Mouse (Mus musculus) forebrain, embryonic 12.5 days (tissue): ENCODE data around the gene Rabl3. TPM values are rescaled to one million over a fixed set of nuclear protein-coding genes. Genes with fewer than 3 reads are reported as not detected.

ENCODE experiments used
- ATAC-seq: fragments of 200-750 bp; cut with Nextera tagmentation; 2 replicates; pipeline ENCODE4 v1.8.0; 2017; ENCODE audit warnings: moderate TSS enrichment; ENCODE audit not compliant: low FRiP score
- H3K27ac ChIP-seq: fragments of 300-500 bp; sonication (generic); 2 replicates; pipeline ENCODE4 v1.5.1; 2016; ENCODE audit warnings: mild to moderate bottlenecking
- H3K27me3 ChIP-seq: fragments of 300-500 bp; sonication (generic); 2 replicates; pipeline ENCODE4 v1.6.1; 2016; ENCODE audit warnings: mild to moderate bottlenecking
- H3K36me3 ChIP-seq: fragments of 300-500 bp; sonication (generic); replicated peaks from 2 replicates; pipeline ENCODE4 v1.6.1; 2016; ENCODE audit warnings: mild to moderate bottlenecking
- H3K4me1 ChIP-seq: fragments of 300-500 bp; sonication (generic); 2 replicates; pipeline ENCODE4 v1.6.1; 2016
- H3K4me2 ChIP-seq: fragments of 300-500 bp; sonication (generic); 2 replicates; pipeline ENCODE4 v1.6.1; 2016; ENCODE audit warnings: mild to moderate bottlenecking, moderate library complexity
- H3K4me3 ChIP-seq: fragments of 300-500 bp; sonication (generic); replicated peaks from 2 replicates; pipeline ENCODE4 v1.5.1; 2016; ENCODE audit warnings: mild to moderate bottlenecking
- H3K9ac ChIP-seq: fragments of 300-500 bp; sonication (generic); 2 replicates; pipeline ENCODE4 v1.6.1; 2016; ENCODE audit warnings: mild to moderate bottlenecking
- H3K9me3 ChIP-seq: fragments of 300-500 bp; sonication (generic); 2 replicates; pipeline ENCODE4 v1.6.1; 2016
- WGBS: fragments of 180-500 bp; shearing (Covaris S2); methylation state at CpG from one replicate; pipeline ENCODE4 v1.1.7; 2016; 5-methylcytosine and 5-hydroxymethylcytosine counted together
- polyA plus RNA-seq: library from polyadenylated mRNA; unstranded; fragments of >200 nt; fragmentation: Nextera tagmentation; extraction: Ambion mirVana; gene quantifications from 2 replicates; pipeline ENCODE4 v1.2.1, GENCODE M21; 2016

Gene Rabl3
- polyA plus RNA-seq, 1 experiment from 2014 or later = 35.1 TPM

DNA sequence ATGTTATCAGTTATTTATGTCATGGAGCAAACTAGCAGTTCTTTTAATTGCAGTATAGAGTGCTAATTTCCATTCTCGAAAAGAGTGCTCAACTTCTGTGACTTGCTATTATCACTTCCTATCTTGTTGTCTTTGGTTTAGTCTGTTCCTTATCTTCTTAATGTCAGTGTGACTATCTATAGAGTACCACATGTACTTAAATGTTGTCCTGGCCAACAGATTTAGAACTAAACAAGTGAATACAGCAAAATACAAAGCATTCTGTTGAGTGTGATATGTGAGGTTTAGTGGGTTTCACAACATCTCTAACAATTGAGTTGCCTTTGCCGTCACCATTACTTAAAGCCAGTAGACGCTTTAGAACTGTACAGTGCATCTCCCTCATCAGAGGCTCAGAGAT lies 13.1 kb downstream of the Rabl3 start:
- Histone ChIP-seq H3K27me3 (no peaks in the 10 kb centered on the region), H3K27ac (no peak overlapping the region), H3K9ac (no peak overlapping the region), H3K4me1 (no peaks in the 10 kb centered on the region; the same call in 1 of the 2 replicates), H3K4me2 (no peak overlapping the region), H3K9me3 (no peaks in the 10 kb centered on the region), H3K36me3 (peaks cover 17% of the 10 kb centered on the region), H3K4me3 (no peak overlapping the region)
- ATAC-seq = no peak
- WGBS = 93% methylated on average over 3 of the region's 3 CpGs

DNA sequence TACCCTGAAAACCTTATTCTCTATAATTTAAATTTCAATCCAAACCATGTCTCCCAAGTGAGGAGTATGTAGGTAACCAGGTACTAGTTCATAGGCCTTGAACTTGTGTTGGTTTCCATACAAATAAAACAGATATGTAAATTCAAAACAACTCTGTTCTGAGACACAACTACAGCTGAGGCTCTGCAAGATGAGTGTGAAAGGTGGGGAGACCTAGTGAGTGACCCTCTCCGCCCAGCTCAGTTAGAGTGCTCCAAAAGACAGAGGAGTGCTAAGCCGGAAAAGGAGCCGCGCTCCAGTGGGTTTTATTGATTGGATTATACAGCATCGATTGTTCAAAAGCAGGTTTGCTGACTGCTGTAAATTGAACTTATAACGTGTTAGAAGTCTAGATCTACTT lies 22.7 kb downstream of the Rabl3 start:
- 54% methylated on average over 6 of the region's 6 CpGs for WGBS
- no peak for ATAC-seq

DNA sequence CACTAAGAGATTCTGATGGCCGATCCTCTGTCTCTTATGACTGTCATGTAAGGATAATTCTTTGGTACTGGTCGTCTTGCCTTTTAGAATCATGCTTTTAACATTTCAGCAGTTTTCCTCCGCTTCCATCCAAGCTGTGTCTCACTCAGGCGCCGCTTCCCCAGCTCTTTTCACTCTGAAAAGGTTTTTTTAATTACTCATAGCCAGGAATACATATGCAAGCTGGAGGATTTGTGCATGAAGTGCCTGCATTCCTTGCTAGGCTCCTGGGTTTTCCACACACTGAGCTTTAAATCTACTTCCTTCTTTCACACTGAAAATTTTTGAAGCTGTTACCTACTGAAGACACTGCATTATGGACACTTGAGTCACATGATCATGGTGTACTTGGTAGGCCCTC lies 23.3 kb downstream of the Rabl3 start:
- no peaks in the 10 kb centered on the region for H3K27me3 ChIP-seq
- 84% methylated on average over 5 of the region's 5 CpGs for WGBS
- no peak overlapping the region for H3K4me2 ChIP-seq
- H3K4me1 ChIP-seq = peaks cover 11% of the 10 kb centered on the region
- no peak overlapping the region for H3K9ac ChIP-seq
- no peaks in the 10 kb centered on the region for H3K9me3 ChIP-seq
- no peak overlapping the region for H3K4me3 ChIP-seq
- no peak for ATAC-seq
- no peak overlapping the region for H3K27ac ChIP-seq
- H3K36me3 ChIP-seq = peaks cover 10% of the 10 kb centered on the region

More for the DNA sequence above, 22.7 kb downstream of the Rabl3 start:
- Histone ChIP-seq H3K4me3 (no peak overlapping the region), H3K9ac (no peak overlapping the region), H3K9me3 (no peaks in the 10 kb centered on the region), H3K4me2 (no peak overlapping the region), H3K27me3 (no peaks in the 10 kb centered on the region), H3K4me1 (peaks cover 11% of the 10 kb centered on the region), H3K27ac (no peak overlapping the region), H3K36me3 (peaks cover 16% of the 10 kb centered on the region)

DNA sequence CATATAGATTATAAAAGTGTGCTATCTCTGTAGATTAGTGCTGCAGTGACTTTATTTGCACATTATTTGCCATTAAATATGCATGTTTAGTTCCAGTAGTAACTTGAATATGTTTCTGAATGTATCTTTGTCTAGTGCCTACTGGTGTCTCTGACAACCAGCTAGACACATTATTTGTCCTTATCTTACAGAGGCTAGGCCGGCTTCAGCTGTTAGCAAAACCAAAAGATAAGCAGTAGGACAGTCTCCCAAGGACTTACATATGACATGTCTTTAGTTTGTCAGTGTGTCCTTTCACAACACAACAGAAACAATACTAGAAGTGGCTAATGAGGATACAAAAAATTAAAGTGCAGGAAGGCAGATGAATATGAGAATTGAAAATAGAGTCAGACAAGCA lies 25.4 kb downstream of the Rabl3 start:
- no peak overlapping the region for H3K4me2 ChIP-seq
- no peaks in the 10 kb centered on the region for H3K27me3 ChIP-seq
- peaks cover 11% of the 10 kb centered on the region for H3K4me1 ChIP-seq
- no peak overlapping the region for H3K27ac ChIP-seq
- no peak for ATAC-seq
- WGBS = 100% methylated on average over 1 of the region's 1 CpGs
- H3K9ac ChIP-seq = no peak overlapping the region
- no peak overlapping the region for H3K4me3 ChIP-seq
- H3K9me3 ChIP-seq = no peaks in the 10 kb centered on the region
- H3K36me3 ChIP-seq = no peaks in the 10 kb centered on the region; the same call in 1 of the 2 replicates

DNA sequence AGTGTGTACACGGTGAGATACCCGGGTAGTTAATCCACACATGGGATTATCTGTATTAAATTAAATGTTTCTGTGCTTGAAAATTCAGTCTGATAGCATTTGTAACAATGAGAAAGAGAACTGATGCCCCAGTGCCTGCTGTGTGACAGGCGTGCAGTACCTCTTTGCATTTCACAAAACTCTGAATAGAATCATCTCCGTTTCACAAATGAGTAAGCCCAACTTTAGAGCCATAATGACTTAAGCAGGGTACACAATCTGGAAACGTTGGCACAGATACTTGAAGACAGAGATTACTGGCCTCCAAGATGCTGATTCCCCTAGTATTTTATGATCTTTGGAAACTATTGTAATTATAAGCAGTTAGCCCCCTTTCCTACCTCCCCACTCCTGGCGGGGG lies 26.4 kb downstream of the Rabl3 start:
- Histone ChIP-seq H3K27ac (no peak overlapping the region), H3K4me3 (no peak overlapping the region), H3K4me2 (no peak overlapping the region), H3K27me3 (no peaks in the 10 kb centered on the region), H3K9me3 (no peaks in the 10 kb centered on the region), H3K9ac (no peak overlapping the region), H3K36me3 (no peaks in the 10 kb centered on the region; the same call in 1 of the 2 replicates), H3K4me1 (peaks cover 11% of the 10 kb centered on the region)
- 73% methylated on average over 6 of the region's 6 CpGs for WGBS
- ATAC-seq = no peak

DNA sequence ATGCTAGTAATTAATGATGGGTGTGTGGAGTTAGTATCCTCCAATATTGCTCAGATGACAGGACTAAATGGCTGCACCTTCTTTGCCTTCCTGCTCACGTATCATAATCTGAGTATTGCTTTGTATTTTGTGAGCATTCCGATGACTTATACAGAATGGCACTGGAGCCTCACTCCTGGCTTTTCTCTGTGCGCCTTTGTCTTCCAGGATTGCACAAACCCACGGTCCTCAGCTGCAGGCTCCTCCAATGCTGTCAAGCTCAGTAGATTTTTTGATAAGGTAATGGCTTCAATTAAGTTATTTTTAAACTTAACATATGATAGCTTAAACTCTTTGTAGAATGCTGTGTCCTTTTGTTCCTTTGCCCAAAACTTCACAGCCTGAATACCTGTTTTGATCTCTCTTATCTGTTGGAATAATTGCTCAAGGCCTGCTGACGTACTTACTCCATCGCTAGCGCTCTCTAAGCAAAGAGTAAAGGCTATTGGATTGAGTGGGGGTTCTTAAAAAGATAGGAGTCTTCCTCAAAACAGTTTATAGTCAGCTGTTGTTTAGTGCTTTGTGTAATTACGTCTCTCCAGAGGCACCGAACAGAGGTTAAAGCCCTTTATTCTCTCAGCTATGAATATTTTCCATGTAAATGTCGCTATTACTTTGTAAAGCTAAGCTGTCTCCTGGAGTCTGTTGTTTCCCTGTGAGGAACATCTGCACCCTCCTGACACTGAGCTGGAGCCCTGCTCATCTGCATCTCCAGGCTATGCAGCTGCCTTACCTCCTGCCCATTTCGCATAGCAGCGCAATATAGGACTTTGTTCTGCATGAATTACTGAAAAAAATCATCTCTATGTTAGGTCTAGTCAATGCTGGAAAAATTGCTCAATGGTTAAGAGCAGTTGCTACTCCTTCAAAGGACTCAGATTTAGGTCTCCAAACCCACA lies 27.7 kb downstream of the Rabl3 start:
- H3K4me2 ChIP-seq = no peak overlapping the region
- no peak overlapping the region for H3K4me3 ChIP-seq
- WGBS = 74% methylated on average over 12 of the region's 12 CpGs
- H3K36me3 ChIP-seq = peaks cover 1% of the 10 kb centered on the region
- H3K27ac ChIP-seq = 0 out of 2 replicates have a peak overlapping the region, but pooled peaks have one; percentile 8
- no peak for ATAC-seq
- peaks cover 11% of the 10 kb centered on the region for H3K4me1 ChIP-seq
- H3K27me3 ChIP-seq = no peaks in the 10 kb centered on the region
- H3K9ac ChIP-seq = no peak overlapping the region; the same call in 1 of the 2 replicates
- no peaks in the 10 kb centered on the region for H3K9me3 ChIP-seq

DNA sequence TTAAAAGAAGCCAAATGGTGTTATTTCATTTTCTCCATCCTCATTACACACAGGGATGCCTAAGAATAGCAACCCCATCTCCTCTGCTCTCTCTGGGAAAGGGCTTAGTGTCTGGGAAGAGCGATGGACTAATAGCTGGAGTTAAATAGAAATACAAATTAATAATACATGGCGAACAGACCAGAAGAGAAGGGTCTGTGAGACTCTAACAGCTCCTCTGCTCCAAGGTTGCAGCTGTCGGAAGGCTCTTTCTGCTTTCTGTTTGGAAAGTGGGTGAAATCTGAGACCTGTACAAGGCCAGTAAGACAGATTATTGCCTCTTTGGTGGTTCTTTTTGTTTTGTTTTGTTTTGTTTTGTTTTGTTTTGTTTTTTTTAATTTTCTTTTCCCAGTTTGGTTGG lies 31.9 kb downstream of the Rabl3 start:
- no peaks in the 10 kb centered on the region for H3K9me3 ChIP-seq
- peaks cover 5% of the 10 kb centered on the region for H3K4me1 ChIP-seq
- no peaks in the 10 kb centered on the region; the same call in 1 of the 2 replicates for H3K27me3 ChIP-seq
- H3K4me2 ChIP-seq = no peak overlapping the region
- peaks cover 11% of the 10 kb centered on the region for H3K36me3 ChIP-seq
- no peak overlapping the region for H3K4me3 ChIP-seq
- H3K27ac ChIP-seq = peak overlapping the region; percentile 47
- ATAC-seq = no peak
- H3K9ac ChIP-seq = no peak overlapping the region
- WGBS = 58% methylated on average over 3 of the region's 3 CpGs

DNA sequence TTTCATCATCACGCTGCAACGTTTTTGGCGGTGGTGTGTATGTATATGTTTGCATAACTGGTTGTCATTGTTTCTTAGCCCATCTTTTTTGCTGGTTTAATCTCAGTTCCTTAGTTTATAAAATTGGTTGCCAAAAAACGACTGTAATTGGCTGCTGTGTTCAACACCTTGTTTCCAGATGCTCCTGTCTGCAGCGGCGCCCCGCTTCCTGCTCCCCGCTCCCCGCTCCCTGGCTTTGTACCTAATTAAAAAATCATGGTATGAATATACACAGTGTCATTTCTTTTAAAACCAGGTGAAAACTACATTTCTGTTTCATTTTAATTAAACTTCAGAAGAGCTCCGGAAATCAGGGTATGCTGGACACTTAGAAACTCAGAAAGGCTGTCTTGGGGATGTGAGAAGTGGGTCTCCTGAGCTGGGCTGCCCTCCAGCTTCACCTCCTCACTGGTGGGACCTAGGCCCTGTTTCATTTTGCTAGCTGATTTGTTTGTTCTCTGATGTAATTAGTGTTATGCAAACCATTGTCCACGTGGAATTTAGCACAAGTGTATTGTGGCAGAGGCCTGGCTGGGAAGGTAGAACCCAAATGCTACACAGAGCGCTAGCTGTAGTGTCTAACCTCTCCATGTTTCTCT lies 32.6 kb downstream of the Rabl3 start:
- no peak overlapping the region for H3K4me2 ChIP-seq
- no peaks in the 10 kb centered on the region for H3K9me3 ChIP-seq
- no peak overlapping the region for H3K9ac ChIP-seq
- ATAC-seq = no peak
- H3K36me3 ChIP-seq = peaks cover 11% of the 10 kb centered on the region
- WGBS = 91% methylated on average over 12 of the region's 12 CpGs
- H3K4me1 ChIP-seq = no peaks in the 10 kb centered on the region; the same call in none of the 2 replicates
- H3K27ac ChIP-seq = no peak overlapping the region
- H3K27me3 ChIP-seq = no peaks in the 10 kb centered on the region; the same call in 1 of the 2 replicates
- H3K4me3 ChIP-seq = no peak overlapping the region

DNA sequence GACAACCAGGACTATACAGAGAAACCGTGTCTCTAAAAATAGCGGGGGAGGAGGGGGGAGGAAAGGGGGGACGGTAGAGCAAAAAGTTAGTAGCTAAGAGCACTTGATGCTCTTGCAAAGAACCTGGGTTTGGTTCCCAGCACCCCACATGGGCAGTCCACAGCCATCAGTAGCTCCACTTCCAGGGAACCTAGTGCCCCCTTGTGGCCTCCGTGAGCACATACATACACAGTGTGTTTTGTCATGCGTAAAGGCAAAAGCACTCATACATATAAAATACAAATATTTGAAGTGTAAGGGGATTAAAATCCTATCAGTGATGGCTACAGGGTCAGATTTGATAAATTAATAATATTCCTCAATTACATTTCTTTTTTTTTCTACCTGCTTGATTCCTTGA lies 33.4 kb downstream of the Rabl3 start:
- no peak overlapping the region for H3K4me2 ChIP-seq
- WGBS = 92% methylated on average over 5 of the region's 5 CpGs
- no peaks in the 10 kb centered on the region; the same call in 1 of the 2 replicates for H3K27me3 ChIP-seq
- H3K4me3 ChIP-seq = no peak overlapping the region
- ATAC-seq = no peak
- H3K4me1 ChIP-seq = no peaks in the 10 kb centered on the region; the same call in 1 of the 2 replicates
- H3K9me3 ChIP-seq = no peaks in the 10 kb centered on the region
- H3K36me3 ChIP-seq = peaks cover 11% of the 10 kb centered on the region
- H3K27ac ChIP-seq = no peak overlapping the region
- H3K9ac ChIP-seq = no peak overlapping the region

DNA sequence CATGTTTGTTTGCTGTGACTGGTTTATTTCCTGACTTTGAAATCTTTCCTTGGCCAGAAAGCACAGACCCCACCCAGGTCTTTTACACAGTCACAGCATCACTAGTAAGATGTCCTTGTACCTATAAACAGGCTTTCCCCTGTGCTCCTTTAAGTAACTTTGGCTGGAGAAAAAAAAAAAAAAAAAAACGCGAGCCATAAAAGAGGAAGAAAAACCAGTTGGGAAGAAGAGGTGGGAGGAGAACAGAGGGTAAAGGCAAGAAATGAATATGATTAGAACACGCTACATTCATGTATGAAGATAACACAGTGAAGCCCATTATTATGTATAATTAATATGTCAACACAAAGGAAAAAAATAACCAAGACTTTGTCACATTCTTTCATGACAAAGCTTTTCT lies 35.6 kb downstream of the Rabl3 start:
- no peak overlapping the region for H3K4me3 ChIP-seq
- WGBS = 69% methylated on average over 3 of the region's 3 CpGs
- H3K9me3 ChIP-seq = no peaks in the 10 kb centered on the region
- ATAC-seq = no peak
- H3K9ac ChIP-seq = no peak overlapping the region
- H3K27ac ChIP-seq = no peak overlapping the region
- no peak overlapping the region for H3K4me2 ChIP-seq
- H3K27me3 ChIP-seq = no peaks in the 10 kb centered on the region; the same call in 1 of the 2 replicates
- H3K4me1 ChIP-seq = no peaks in the 10 kb centered on the region; the same call in 1 of the 2 replicates
- peaks cover 11% of the 10 kb centered on the region for H3K36me3 ChIP-seq

DNA sequence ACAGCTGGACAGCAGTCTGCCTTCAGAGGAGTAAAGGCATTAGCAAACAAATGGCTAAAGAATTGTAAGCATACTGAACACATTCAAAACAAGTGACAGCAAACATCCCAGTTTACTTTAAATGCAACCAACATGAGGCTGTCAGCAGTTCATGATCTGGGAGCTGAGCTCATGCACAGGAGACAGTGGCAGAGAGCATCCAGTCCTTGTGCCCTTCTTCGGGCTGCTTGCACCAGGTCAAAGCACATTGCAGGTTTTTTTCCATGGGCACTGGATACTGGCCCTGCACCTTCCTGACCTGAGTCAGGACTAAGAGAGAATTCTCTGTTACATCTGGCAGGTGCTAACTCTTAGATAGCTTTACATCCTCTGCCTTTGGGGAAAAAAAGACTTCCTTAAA lies 39.9 kb downstream of the Rabl3 start:
- Histone ChIP-seq H3K4me2 (no peak overlapping the region), H3K36me3 (no peaks in the 10 kb centered on the region), H3K27ac (no peak overlapping the region), H3K27me3 (no peaks in the 10 kb centered on the region; the same call in 1 of the 2 replicates), H3K4me3 (no peak overlapping the region), H3K9me3 (no peaks in the 10 kb centered on the region), H3K4me1 (peaks cover 34% of the 10 kb centered on the region), H3K9ac (no peak overlapping the region)
- 75% methylated on average over 1 of the region's 1 CpGs for WGBS
- ATAC-seq = no peak

DNA sequence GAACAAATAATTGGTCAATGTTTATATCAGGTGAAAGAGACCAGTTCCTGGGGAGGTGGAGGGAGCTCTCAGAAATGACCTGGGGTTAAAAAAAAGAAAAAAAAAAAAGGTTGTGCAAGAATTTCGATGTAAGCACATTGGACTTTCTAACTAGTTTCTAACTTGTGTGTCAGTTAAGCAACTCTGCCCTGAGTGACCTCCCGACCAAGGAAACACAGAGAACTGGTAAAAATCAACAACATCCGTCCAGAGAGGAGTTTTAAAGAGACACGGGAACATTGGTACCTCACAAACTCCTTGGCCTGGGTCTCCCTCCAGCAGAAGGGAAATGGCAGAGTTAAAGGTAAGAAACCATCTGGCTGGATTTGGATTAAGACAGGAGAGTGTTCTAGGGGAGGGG lies 40.3 kb downstream of the Rabl3 start, which contains the start of gene Hgd:
Hgd (plus strand) TSS at position 160 of the 400 bp plus-strand sequence.
- WGBS = 87% methylated on average over 4 of the region's 4 CpGs

More for the DNA sequence above, 40.3 kb downstream of the Rabl3 start, which contains the start of gene Hgd:
- Histone ChIP-seq H3K4me1 (peaks cover 36% of the 10 kb centered on the region), H3K9ac (no peak within 1 kb of the TSS), H3K9me3 (no peaks in the 10 kb centered on the region), H3K4me2 (no peak within 1 kb of the TSS), H3K4me3 (no peak within 1 kb of the TSS), H3K36me3 (no peaks in the 10 kb centered on the region), H3K27me3 (no peaks in the 10 kb centered on the region; the same call in 1 of the 2 replicates), H3K27ac (no peak within 1 kb of the TSS; the same call in 1 of the 2 replicates)
- no peak for ATAC-seq
